Mouse (Mus musculus) central nervous system, embryonic 11.5 days (tissue): Measurements from ENCODE around the gene B430218F22Rik. TPM values are rescaled to one million over a fixed set of nuclear protein-coding genes. Genes with fewer than 3 reads are reported as not detected.

ENCODE experiments used
- polyA plus RNA-seq: library from polyadenylated mRNA; depleted of rRNA; stranded (reverse); fragments of >200 nt; gene quantifications from 2 replicates; pipeline ENCODE4 v1.2.3, GENCODE M21; 2012; rRNA removed

Gene B430218F22Rik
- polyA plus RNA-seq, result 0.37 and 0.47 TPM in 2 replicates

DNA sequence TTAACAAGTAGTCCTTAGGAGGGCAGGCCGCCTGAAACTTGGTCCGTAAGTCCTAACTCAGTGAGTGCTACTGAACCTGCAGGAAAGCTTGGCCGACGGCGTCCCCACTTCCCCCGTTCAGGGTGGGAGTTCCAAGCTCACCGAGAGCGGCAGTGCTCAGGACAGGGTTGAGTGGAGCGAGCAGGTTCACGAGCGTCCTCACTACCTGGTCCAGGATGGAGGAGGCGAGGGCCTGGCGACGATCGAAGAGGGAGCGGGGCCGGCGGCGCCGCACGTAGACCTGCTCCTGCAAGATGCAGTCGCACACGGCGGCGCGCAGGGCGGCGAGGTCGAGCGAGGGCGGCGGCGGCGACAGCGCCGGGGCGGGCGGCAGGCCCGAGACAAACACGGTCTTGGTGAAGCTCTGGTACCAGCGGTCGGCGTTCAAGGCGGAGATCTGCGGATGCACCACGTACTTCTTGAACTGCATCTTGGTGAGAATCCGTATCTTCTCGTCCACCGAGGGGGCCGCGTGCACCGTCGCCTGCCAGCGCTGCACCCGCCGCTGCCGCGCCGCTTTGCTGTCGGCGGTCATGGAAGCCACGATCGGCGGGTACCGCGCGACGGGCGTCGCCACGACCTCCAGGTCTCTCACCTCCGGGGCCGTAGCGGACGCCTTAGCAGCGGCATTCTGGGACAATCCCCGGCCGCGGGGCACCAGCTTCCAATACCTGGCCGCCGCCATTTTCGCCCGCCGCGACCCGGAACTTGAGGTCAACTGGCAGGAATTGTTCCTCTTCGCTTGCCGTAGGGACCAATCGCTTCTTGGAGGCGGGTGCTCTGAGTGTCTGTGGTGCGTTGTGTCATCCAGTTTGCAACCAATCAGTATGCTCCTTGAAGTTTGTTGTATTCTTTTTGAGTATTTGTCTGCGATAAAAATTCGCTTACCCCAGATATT lies at the start of gene B430218F22Rik, which contains the start of gene Mrps30:
B430218F22Rik (plus strand) TSS at position 120 of the 937 bp plus-strand sequence.
Mrps30 (minus strand) TSS at position 742 of the 937 bp plus-strand sequence.

Other genes with a start within 250 kb of the B430218F22Rik start
- 20.9 and 33.6 TPM in 2 replicates for gene Mrps30, start 622 bp downstream of the B430218F22Rik start, polyA plus RNA-seq